Mouse (Mus musculus) v-Abl transformed pro-B cells (cell line): Measurements from ENCODE around the gene Tmem53.

Experiments used
- in situ Hi-C, 2 experiments: fragments of 400-800 bp; cut with MboI; formaldehyde crosslinking; loops; one replicate each; pipeline ENCODE4 v1.15.1; 2025; ENCODE audit not compliant: unreplicated experiment in 2 of 2

Gene Tmem53

GRCm38 (mm10) chr4:117240867-117241266, 10.9 kb upstream of the Tmem53 start:
- in situ Hi-C loops: no loop called here

GRCm38 (mm10) chr4:117250982-117251381, 769 bp upstream of the Tmem53 start:
- in situ Hi-C loops: no loop called here

GRCm38 (mm10) chr4:117252351-117252750, 600 bp downstream of the Tmem53 start:
- in situ Hi-C loops: no loop called here

GRCm38 (mm10) chr4:117252755-117253154, 1.0 kb downstream of the Tmem53 start:
- in situ Hi-C loops: no loop called here

GRCm38 (mm10) chr4:117253218-117254016, 1.7 kb downstream of the Tmem53 start:
- in situ Hi-C loops: no loop called here

- in situ Hi-C loops: no loop called here
These were observed 2.4 kb downstream of the Tmem53 start for GRCm38 (mm10) chr4:117254017-117254627.

- in situ Hi-C loops: no loop called here
These were observed 2.9 kb downstream of the Tmem53 start for GRCm38 (mm10) chr4:117254672-117255071.

- in situ Hi-C loops: loop anchor here in 1 of 2 experiments (10.0 kb wide), 1 partner anchor 515 kb away; no protein-coding TSS in a partner anchor
These were observed 8.2 kb downstream of the Tmem53 start for GRCm38 (mm10) chr4:117259909-117260308.

- in situ Hi-C loops: loop anchor here in 1 of 2 experiments (10.0 kb wide), 1 partner anchor 514 kb away; no protein-coding TSS in a partner anchor
These were observed 9.5 kb downstream of the Tmem53 start for GRCm38 (mm10) chr4:117261222-117261621.

GRCm38 (mm10) chr4:117262101-117262913, 10.6 kb downstream of the Tmem53 start:
- in situ Hi-C loops: loop anchor here in 1 of 2 experiments (10.0 kb wide), 1 partner anchor 512 kb away; no protein-coding TSS in a partner anchor

GRCm38 (mm10) chr4:117262987-117263386, 11.2 kb downstream of the Tmem53 start:
- in situ Hi-C loops: loop anchor here in 1 of 2 experiments (10.0 kb wide), 1 partner anchor 512 kb away; no protein-coding TSS in a partner anchor

- in situ Hi-C loops: loop anchor here in 1 of 2 experiments (10.0 kb wide), 1 partner anchor 508 kb away; no protein-coding TSS in a partner anchor
These were observed 15.5 kb downstream of the Tmem53 start for GRCm38 (mm10) chr4:117267284-117267683.

GRCm38 (mm10) chr4:117267831-117268437, 16.2 kb downstream of the Tmem53 start:
- in situ Hi-C loops: loop anchor here in 1 of 2 experiments (10.0 kb wide), 1 partner anchor 507 kb away; no protein-coding TSS in a partner anchor

GRCm38 (mm10) chr4:117270278-117270677, 18.5 kb downstream of the Tmem53 start:
- in situ Hi-C loops: loop anchor here (5.0 to 10.0 kb wide), 4 partner anchors 72 to 405 kb away; no protein-coding TSS in a partner anchor

GRCm38 (mm10) chr4:117272459-117272858, 20.7 kb downstream of the Tmem53 start:
- in situ Hi-C loops: loop anchor here (5.0 to 10.0 kb wide), 4 partner anchors 70 to 402 kb away; no protein-coding TSS in a partner anchor

- in situ Hi-C loops: loop anchor here (5.0 to 10.0 kb wide), 4 partner anchors 68 to 400 kb away; no protein-coding TSS in a partner anchor
These were observed 23.0 kb downstream of the Tmem53 start for GRCm38 (mm10) chr4:117274720-117275119.

GRCm38 (mm10) chr4:117276281-117276711, 24.5 kb downstream of the Tmem53 start:
- in situ Hi-C loops: loop anchor here (10.0 kb wide), 2 partner anchors 249 to 399 kb away; no protein-coding TSS in a partner anchor

GRCm38 (mm10) chr4:117277021-117277420, 25.3 kb downstream of the Tmem53 start:
- in situ Hi-C loops: loop anchor here (10.0 kb wide), 2 partner anchors 248 to 398 kb away; no protein-coding TSS in a partner anchor

GRCm38 (mm10) chr4:117277687-117278086, 25.9 kb downstream of the Tmem53 start:
- in situ Hi-C loops: loop anchor here (10.0 kb wide), 2 partner anchors 247 to 397 kb away; no protein-coding TSS in a partner anchor
